Mouse (Mus musculus) gastrocnemius, postnatal 36 days (tissue): Measurements from ENCODE around the gene Epha2. TPM values are rescaled to one million over a fixed set of nuclear protein-coding genes. Genes with fewer than 3 reads are reported as not detected.

Experiments
- DNase-seq, 2 experiments: peaks; one replicate each; pipeline ENCODE4 v3.0.0; 2022
- intact Hi-C: fragments of 180-260 bp; cut with DNase I; formaldehyde crosslinking; loops from one replicate; pipeline ENCODE4 v1.15.1; 2025
- total RNA-seq, 2 experiments: library from RNA; stranded (reverse); gene quantifications; 2 replicates each; pipeline ENCODE4 v1.2.3; 2021

Epha2 gene
- total RNA-seq, 2 experiments from 2014 or later: 2.4 to 2.6 TPM

- DNase-seq: no peak
- intact Hi-C loops: no loop called here
Measured at GRCm38 (mm10) chr4:141317914-141318313, 16.9 kb downstream of the Epha2 start.

DNA sequence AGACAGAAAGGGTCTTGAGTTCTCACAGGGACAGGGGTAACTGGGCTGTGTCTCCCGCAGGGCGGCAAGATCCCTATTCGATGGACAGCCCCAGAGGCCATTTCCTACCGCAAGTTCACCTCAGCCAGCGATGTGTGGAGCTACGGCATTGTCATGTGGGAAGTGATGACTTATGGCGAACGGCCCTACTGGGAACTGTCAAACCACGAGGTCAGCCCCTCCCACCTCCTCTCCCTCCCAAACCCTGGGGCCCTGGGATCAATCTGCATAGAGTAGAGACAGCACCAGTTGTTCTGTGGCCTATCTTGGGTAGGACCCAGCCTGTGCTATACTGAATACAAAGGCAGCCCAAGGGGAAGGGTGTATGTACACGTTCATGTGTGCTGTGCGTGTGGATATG is 21.5 kb downstream of the Epha2 start:
- no peak for DNase-seq
- intact Hi-C loops: no loop called here

DNA sequence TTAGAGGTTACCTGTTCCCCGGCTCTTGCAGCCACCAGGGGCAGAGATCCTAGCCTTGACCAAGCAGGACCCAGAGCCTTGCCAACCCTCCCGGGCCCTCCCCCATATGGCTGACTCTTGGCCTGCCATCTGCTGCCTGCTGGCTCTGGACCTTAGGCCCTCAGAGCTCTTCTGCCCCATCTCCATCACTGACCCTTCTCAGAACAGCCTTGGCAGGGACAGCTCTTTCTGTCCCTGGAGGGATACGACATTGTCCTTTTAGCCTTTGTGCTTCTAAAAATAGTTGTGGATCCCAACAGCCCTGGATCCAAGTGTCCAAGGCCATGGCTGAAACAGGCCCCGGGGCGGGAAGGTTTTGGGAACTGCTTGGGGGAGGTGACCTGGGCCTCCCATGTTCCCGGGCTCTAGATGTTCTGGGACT is 23.7 kb downstream of the Epha2 start:
- intact Hi-C loops: no loop called here
- DNase-seq: no peak

DNA sequence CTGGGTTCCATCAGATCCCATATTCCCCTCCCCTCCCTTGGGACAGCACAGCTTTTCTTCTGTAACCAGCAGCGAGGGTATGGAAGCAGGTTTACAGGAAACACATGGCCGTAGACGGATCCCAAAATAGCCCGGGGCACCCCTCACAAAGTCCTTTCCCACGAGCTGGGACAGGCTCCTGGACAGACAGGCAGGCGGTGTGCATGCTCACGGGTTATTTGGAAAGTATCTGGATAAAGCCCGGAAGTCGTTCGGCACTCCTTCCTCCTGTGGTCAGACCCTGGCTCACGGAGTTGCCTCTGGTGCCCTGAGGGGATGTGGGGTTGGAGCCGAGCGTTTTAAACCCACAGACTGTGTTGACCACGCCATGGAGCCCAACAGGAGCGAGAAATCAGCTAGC is 24.6 kb downstream of the Epha2 start:
- no peak for DNase-seq
- intact Hi-C loops: no loop called here

GRCm38 (mm10) chr4:141327075-141327474 is 26.0 kb downstream of the Epha2 start:
- DNase-seq: no peak

GRCm38 (mm10) chr4:141328742-141329141 is 27.7 kb downstream of the Epha2 start:
- no peak for DNase-seq
- intact Hi-C loops: no loop called here

More at GRCm38 (mm10) chr4:141327075-141327474, 26.0 kb downstream of the Epha2 start:
- intact Hi-C loops: no loop called here

GRCm38 (mm10) chr4:141329968-141330367 is 28.9 kb downstream of the Epha2 start:
- DNase-seq: no peak
- intact Hi-C loops: no loop called here

- no peak for DNase-seq
- intact Hi-C loops: no loop called here
Measured at GRCm38 (mm10) chr4:141331446-141331845, 30.4 kb downstream of the Epha2 start.

DNA sequence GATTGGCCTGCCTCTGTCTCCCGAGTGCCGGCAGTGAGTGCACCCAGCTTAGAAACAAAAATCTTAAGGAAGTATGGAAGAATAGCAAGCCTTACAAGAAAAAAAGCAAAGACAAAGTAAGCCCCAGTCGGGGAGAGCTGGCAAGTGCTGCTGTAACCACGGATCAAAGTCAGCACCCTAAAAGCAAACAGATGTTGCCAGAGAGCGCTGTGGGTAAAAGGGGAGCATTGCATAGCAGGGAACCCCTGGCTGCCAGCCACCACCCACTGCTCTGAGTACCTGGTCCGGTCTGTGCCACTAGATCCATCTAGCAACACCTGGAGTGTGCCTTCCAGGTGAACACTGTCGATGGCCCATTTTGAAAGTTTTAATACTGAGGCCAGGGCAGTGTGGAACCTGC is 31.2 kb downstream of the Epha2 start:
- no peak for DNase-seq
- intact Hi-C loops: no loop called here

DNA sequence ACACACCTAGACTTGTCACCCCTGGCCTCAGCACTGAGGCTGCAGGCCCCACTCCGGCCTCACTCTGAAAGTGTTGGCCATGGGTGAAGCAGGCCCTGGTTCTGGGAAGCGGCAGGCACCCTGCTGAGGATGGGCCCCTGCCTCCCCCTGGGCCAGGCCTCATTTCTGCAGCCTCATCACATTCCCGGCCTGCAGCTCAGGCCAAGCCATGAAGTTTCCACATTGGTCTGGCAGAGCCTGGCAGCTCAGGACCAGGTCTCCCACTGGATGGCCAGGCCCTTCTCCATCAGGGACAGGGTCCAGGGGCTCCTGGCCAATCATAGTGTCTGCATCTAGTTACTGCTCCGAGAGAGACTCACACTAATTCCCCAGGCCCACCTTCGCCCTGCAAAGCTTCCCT is 33.7 kb downstream of the Epha2 start:
- intact Hi-C loops: no loop called here

DNA sequence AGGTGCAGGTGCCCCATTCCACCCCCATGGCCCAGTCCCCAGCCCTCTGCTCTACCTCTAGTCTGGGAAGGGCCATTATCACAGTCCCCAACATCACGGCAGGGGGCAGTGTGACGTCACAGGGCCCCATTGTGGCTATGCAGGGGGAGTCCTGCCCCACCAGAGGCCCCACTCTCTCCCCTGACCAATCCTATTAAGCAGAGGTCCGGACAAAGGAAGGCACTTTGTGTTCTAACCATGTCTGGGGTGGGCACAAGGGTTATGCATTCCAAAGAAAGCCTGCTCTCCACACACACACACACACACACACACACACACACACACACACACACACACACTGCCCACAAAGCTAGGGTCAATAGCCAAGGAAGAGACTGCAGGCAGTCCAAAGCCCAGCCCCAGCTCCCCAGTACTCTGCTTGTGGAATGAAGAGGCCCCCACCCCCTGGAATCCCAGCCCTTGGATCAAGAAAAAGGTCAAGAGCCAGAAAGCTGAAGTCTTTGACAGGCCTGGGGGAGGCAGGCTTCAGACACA is 34.3 kb downstream of the Epha2 start:
- intact Hi-C loops: no loop called here
- DNase-seq: no peak

More for the DNA sequence above, 33.7 kb downstream of the Epha2 start:
- DNase-seq: no peak

GRCm38 (mm10) chr4:141336196-141336595 is 35.2 kb downstream of the Epha2 start:
- DNase-seq: no peak
- intact Hi-C loops: no loop called here

GRCm38 (mm10) chr4:141337986-141338385 is 36.9 kb downstream of the Epha2 start:
- DNase-seq: no peak
- intact Hi-C loops: no loop called here

GRCm38 (mm10) chr4:141338853-141339252 is 37.8 kb downstream of the Epha2 start:
- intact Hi-C loops: no loop called here
- DNase-seq: no peak

GRCm38 (mm10) chr4:141341477-141341876 is 40.4 kb downstream of the Epha2 start:
- intact Hi-C loops: no loop called here
- no peak for DNase-seq

DNA sequence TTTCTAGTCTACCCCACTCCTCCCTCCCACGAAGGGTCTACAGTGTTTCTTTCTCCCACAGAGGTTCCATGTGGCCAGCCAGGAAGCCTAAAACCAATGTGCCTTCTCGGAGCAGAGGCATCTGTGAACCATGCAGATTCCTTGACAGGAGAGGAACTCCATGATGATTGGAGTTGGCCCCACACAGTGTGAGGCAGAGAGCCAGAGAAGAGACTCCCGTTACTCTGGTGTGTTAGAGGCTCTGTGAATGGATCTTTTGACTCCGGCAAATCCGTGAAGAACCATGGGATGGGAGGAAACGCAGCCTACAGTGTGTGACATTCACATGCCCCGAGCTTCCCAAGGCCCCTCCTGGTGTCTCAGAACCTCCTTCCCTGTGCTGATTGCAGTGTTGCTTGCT is 42.5 kb downstream of the Epha2 start:
- intact Hi-C loops: no loop called here
- DNase-seq: no peak

DNA sequence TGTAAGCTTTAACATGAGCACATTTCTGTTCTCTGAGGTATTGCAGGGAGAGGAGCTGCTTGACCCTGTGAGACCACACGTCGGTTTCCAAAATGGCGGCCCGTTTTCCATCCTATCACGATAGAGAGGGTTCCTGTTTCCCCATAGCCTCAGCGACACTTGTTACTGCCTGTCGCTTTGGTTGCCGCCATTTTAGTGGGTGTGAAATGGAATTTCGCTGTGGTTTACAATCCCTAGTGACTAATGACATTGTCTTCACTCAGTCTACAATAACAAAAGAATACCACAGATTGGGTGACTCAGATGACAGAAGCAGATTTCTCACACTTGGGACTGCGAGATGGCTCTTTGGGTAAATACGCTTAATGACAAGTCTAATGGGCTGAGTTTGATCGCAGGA is 44.2 kb downstream of the Epha2 start:
- intact Hi-C loops: no loop called here
- no peak for DNase-seq

DNA sequence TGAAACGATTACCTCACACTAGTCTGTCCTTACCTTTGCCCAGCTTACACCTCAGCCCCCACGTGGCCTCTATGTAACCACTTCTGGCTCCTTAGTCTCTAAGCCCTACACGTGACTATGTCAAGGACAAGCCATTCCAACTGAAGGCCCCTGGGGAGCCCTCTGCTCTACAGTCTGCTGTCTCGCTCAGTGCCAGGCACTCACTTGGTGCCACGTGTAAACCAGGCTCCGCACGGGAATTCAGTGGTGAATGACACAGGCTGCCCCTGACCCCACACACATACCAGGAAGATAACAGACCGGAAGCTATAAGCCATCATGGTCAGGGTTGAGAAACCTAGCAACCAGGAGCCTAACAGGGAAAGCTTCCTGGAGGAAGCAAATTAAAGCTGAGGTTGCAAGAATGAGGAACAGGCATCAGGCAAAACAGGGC is 46.3 kb downstream of the Epha2 start:
- DNase-seq: no peak
- intact Hi-C loops: no loop called here

- no peak for DNase-seq
- intact Hi-C loops: no loop called here
Measured at GRCm38 (mm10) chr4:141348616-141349015, 47.6 kb downstream of the Epha2 start.

GRCm38 (mm10) chr4:141350015-141350414 is 49.0 kb downstream of the Epha2 start:
- no peak for DNase-seq
- intact Hi-C loops: no loop called here

- intact Hi-C loops: no loop called here
Measured at GRCm38 (mm10) chr4:141351972-141352371, 50.9 kb downstream of the Epha2 start.

DNA sequence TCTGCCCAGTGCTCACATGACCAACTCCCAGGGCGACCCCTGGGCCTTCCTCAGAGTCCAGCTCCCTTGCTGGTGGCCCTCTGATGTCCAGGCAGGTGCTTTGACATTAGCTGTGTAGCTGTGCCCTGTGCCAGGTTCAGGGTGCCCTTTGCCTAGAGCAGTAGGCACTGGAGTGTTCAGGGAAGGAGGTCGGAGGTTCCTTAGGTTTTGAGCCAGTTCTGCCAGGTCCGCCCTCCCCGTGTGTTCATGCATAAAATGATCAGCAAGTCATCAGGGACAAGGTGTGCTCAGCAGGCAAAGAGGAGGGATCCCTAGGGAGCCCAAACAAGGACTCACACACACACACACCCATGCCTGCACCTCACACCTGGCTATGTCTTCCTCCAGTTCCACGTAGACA is 51.9 kb downstream of the Epha2 start:
- DNase-seq: no peak
- intact Hi-C loops: no loop called here

More at GRCm38 (mm10) chr4:141351972-141352371, 50.9 kb downstream of the Epha2 start:
- no peak for DNase-seq

DNA sequence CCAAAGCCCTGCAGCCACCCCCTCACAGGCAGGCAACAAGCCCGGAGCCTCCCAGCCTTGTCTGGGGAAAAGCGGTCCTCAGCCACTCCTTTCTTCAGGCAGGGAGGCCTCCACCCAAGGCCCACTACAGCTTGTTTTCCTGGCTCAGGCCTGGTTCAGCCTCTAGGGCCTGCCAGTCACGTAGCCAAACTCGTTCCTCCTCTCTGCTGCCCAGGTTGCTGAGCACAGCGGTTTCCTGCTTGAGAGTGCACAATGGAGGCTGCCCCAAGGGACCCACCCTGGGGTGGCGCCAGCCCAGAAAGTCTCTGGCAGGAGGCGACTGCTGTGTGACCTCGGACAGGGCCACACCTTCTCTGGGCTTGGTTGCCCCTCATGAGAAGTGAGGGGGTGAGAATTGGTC is 52.8 kb downstream of the Epha2 start:
- DNase-seq: peak in 1 of 2 experiments; percentile 47
- intact Hi-C loops: no loop called here
